Mouse (Mus musculus) cortical plate, adult 2 months (tissue): ENCODE results near the gene Kctd11. TPM values are rescaled to one million over a fixed set of nuclear protein-coding genes. Genes with fewer than 3 reads are reported as not detected.
"Not testable (repeated sequence)": the region's sequence is repeated elsewhere in the genome, so short reads cannot be mapped to it uniquely, and the experiment has no call there.

Experiments
- H3K27ac ChIP-seq: fragments of 200-500 bp; 2 replicates; pipeline ENCODE4 v1.5.1; 2012; ENCODE audit warnings: low read length, control low read depth, inconsistent platforms; ENCODE audit not compliant: insufficient read depth
- H3K4me1 ChIP-seq: fragments of 200-500 bp; 2 replicates; pipeline ENCODE4 v1.6.1; 2011; ENCODE audit warnings: low read length; ENCODE audit not compliant: control insufficient read depth, insufficient read depth
- H3K4me3 ChIP-seq: fragments of 200-500 bp; 2 replicates; pipeline ENCODE4 v1.5.1; 2011; ENCODE audit warnings: mild to moderate bottlenecking, low read length, control low read depth; ENCODE audit not compliant: insufficient read depth
- CTCF ChIP-seq: fragments of 200-500 bp; IDR thresholded peaks from 2 replicates; pipeline ENCODE4 v1.5.1; 2011; ENCODE audit warnings: mild to moderate bottlenecking, control low read depth, low read length; ENCODE audit not compliant: insufficient read depth; ENCODE audit errors: extremely low read depth
- POLR2A ChIP-seq: fragments of 200-500 bp; IDR thresholded peaks from 2 replicates; pipeline ENCODE4 v1.6.1; 2011; ENCODE audit warnings: mild to moderate bottlenecking, low read length, control low read depth; ENCODE audit not compliant: insufficient read depth; ENCODE audit errors: extremely low read depth
- polyA plus RNA-seq: library from polyadenylated mRNA; depleted of rRNA; stranded (reverse); fragments of >200 nt; gene quantifications from 2 replicates; pipeline ENCODE4 v1.2.3, GENCODE M21; 2012

Gene Kctd11
- polyA plus RNA-seq, 1 experiment, result 1.7 TPM

DNA sequence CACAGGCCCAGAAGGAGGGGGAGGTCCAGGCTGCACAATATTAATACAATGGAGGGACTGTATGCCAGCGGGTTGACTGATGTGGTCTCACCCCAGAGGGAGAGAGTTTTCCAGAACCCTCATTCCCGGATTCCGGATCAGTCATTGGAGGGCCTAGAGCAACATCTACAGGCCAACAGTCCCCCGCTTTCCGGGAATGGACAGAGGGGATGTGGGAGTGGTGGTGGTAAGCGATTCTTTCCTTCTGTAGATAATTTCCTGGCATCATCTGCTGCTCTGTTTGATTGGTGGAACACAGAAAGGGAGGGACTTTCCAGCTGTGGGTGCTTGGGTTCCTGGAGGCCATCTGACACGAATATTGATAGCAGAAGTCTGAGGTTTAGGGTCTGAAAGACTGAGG, 5.0 kb downstream of the Kctd11 start:
- TF ChIP-seq CTCF (no peak), POLR2A (no peak)
- Histone ChIP-seq H3K4me3 (no peak overlapping the region), H3K4me1 (no peaks in the 10 kb centered on the region), H3K27ac (no peak overlapping the region)

DNA sequence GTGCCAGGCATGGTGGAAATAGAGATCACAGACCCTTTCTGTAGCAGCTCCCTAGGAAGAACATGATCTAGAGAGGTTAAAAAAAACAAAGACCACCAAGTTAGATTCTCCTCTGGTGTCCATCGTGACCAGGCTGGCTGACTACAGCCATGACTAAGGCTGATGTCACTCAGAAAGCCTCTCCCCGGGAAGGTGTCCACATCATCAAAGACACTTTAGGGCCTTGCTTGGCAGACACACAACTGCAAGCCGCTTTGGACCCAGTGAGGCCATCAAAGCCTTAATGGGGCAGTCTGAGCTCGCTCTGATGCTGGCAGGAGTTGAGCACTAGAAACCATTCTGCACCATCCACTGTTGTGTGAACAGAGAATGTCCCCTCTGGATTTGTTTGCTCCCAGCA, 8.8 kb downstream of the Kctd11 start:
- Histone ChIP-seq H3K4me1 (no peaks in the 10 kb centered on the region), H3K27ac (no peak overlapping the region), H3K4me3 (no peak overlapping the region)
- TF ChIP-seq POLR2A (no peak), CTCF (no peak)

DNA sequence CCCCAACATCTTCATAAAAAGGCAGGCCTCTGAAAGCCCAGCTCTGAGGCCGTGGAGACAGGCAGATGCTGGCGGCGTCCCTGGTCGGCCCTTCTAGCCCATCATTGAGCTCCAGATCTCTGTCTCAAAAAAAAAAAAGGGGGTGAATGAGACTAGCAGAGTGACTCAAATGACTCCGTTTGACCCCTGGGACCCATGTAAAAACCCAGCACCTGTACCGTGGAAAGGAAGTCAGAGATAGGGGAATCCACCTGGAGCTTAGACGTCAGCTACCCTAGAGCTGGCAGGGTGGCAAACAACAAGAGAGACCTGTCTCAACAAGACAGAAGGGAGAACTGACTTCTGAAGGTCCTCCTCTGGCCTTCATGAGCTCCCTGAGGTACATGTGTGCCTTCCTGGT, 9.4 kb downstream of the Kctd11 start:
- Histone ChIP-seq H3K4me1 (no peaks in the 10 kb centered on the region), H3K4me3 (no peak overlapping the region), H3K27ac (no peak overlapping the region)
- TF ChIP-seq POLR2A (no peak), CTCF (no peak)

DNA sequence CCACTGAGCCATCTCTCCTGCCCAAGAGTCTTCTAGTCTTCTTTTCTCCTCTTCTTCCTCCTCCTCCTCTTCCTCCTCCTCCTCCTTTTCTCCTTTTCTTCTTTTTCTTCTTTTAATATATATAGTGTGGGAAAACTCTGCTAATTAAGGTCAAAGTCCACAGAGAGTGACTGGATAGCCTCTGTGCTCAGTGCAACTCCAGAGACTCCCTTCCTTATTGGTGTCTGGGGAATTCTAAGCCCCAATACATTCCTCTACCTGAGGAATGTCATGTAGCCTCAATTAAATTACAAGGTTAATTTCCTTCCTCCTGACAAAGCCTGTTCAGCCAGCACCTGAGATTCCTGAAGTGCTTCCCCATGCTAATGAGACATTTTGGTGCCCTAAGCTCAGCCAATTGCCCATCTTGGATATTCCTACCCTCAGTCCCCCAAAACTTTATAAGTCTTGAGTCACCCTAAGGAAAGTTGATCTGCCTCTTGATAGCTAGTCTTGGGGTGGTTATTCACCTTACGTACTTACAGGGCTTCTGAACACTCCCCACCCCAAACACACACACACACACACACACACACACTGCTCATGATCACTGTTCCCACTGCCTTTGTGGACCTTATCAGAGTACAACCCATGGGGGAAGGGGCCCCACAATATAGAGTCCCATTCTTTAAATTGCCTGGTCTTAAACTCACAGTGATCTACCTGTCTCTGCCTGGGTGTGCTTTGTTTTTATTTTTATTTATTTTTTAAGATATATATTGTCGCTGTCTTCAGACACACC, 10.7 kb downstream of the Kctd11 start:
- Histone ChIP-seq H3K4me3 (no peak overlapping the region), H3K27ac (no peak overlapping the region)
- TF ChIP-seq POLR2A, result no peak
- TF ChIP-seq CTCF, result no peak

DNA sequence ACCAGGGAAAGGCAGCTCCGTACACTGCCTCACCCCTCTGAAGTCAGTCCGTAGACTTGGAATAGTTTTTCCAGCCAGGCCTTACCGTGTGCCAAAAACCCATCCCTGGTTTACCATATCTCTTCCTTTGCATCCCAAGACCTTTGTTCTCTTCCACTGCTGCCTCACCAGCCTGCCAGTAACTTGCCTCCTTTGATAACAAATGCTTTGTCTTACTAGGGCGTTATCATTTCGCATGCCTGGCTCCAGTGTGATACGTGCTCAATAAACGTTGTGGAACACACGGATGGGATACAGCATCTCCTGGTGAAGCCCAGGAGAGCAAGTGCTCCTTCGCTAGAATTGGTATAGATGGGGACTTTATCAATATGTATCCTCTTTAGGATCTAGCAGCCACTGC, 13.9 kb downstream of the Kctd11 start:
- peaks cover 2% of the 10 kb centered on the region; the same call in 1 of the 2 replicates for H3K4me1 ChIP-seq
- no peak overlapping the region for H3K27ac ChIP-seq
- TF ChIP-seq CTCF (no peak), POLR2A (no peak)
- H3K4me3 ChIP-seq, result no peak overlapping the region

More for the DNA sequence above, 10.7 kb downstream of the Kctd11 start:
- peaks cover 2% of the 10 kb centered on the region; the same call in 1 of the 2 replicates for H3K4me1 ChIP-seq

DNA sequence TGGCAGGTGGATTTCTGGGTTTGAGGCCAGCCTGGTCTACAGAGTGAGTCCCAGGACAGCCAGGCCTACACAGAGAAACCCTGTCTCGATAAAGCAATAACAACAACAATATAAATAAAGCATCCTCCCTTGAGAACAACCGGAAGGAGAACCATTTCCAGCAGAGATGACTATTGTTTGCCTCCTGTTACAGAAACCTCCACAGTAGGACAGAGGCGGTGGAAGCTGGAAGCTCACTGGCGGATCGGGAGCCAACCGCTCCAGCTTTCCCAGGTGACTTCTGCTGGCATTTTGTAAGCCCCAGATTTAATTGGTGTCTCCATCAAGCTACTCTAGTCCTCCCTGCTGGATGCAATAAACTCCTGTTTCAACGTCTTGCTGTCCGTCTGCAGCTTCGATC, 15.6 kb downstream of the Kctd11 start:
- peaks cover 2% of the 10 kb centered on the region; the same call in 1 of the 2 replicates for H3K4me1 ChIP-seq
- TF ChIP-seq POLR2A, result no peak
- no peak for TF ChIP-seq CTCF
- H3K27ac ChIP-seq, result no peak overlapping the region
- no peak overlapping the region for H3K4me3 ChIP-seq

DNA sequence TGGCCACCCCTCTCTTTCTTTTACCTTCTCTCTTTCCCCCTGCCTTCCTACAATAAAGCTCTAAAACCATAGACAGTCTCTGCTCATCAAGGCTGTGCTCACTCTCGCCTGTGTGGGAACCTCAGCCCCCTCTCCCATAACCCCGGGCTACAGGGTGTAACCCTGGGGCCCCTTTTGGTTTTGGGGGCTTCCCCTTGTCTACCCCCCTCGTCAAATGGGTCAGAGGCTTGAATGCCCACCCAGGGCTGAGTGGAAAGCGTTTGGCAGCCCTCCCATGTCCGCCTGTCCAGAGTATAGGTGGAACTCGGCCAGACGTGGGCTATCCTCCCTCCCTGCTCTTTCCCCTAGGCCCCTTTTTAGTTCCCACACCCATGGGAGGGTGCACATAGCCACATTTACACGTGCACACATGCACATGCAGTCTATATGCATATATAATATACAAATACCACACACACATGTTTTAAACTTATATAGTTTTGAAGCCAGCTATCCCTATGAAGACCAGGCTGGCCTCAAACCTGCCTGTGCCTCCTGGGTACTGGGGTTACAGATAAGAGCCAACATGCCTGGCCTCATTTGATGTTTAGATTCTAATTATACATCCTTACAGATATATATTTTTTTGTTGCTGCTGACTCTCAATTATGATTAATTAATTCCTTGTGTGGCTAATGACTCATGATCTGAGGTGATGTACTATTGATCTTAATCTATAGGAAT, 16.9 kb downstream of the Kctd11 start:
- Histone ChIP-seq H3K27ac (no peak overlapping the region), H3K4me1 (peaks cover 2% of the 10 kb centered on the region; the same call in 1 of the 2 replicates), H3K4me3 (no peak overlapping the region)
- no peak for TF ChIP-seq POLR2A
- TF ChIP-seq CTCF, result no peak

DNA sequence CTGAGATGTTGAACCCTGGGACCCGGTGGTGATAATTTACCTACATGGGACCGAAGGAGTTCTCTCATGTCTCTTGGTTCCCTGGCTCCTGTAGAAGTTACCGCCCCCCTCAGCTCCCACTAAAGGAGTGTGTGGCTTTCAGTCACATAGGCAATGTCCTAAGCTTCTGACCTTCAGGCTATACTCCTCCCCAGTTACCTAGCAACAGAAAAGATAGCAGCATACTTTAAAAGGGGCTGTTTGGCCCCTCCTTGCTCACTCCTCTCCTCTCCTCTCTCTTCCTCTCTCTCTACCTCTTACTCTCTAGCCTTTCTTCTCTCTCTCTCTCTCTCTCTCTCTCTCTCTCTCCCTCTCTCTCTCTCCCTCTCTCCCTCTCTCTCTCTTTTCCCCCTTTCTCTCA, 17.5 kb downstream of the Kctd11 start:
- not testable (repeated sequence) for H3K4me3 ChIP-seq, H3K27ac ChIP-seq, H3K4me1 ChIP-seq

DNA sequence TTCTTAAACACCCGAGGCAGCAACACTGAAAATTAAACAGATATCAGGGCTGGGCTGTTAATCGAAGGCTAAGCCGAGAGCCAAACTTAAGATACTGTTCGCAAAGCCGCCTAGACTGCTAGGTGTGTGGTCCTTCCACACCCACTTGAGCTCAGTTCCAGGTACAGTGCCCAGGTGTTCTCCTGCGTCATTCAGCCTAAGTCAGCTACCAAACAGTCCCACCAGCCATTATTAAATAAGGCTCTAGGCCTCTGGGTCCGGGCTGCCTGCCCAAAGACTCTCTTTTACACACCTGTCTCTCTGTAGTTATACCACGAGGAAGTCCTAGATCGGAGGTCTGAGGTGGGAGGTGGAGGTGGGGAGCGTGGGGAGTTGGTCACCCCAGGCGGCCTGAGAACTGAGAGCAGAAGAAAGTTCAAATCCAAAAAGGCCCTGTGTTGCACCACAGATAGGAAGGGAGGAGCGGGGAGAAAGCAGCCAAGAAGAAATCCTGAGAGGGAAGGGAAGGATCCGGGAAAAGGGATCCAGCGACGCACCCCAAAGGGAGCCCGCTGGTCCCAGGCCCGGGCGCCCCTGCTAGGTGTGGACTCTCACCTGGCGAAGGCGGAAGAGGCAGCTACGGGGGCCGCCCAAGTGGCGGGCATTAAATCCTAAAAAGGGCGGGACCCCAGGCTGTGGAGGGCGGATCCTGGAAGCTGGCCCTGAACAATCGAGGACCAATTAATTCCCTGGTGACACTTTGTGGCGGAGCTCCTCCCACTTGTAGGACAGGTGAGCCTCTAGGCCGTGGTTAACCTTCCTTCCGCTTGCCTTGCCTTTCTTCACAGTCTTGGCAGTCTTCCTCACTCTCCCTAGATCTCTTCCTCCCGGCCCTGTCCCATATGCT, 22.9 kb downstream of the Kctd11 start, which contains the start of gene Tnk1:
Gene Tnk1 (minus strand): TSS at position 618 of the 886 bp plus-strand sequence.
- H3K4me1 ChIP-seq, result no peaks in the 10 kb centered on the region
- H3K4me3 ChIP-seq, result no peak within 1 kb of the TSS
- no peak within 1 kb of the TSS for H3K27ac ChIP-seq
- TF ChIP-seq CTCF (no peak), POLR2A (no peak)

DNA sequence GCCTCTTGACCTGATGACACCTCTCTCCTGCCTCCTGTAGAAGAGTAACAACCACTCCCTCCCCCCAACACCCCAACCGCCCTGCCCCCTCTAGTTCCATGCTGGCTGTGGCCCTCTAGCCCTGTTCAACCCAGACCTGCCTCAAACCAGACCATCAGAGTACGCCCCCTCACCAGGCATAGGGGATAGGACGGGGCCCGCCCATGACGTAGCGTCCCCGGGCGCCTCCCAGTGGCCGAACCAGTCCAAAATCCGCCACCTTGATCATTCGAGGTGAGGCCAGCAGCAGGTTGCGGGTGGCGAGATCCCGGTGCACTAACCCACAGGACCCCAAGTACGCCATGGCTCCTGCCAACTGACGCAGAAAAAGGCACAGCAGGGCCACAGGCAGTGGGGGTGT, 25.9 kb downstream of the Kctd11 start:
- H3K4me1 ChIP-seq, result no peaks in the 10 kb centered on the region
- TF ChIP-seq POLR2A (no peak), CTCF (no peak)

More for the DNA sequence above, 25.9 kb downstream of the Kctd11 start:
- no peak overlapping the region for H3K27ac ChIP-seq
- H3K4me3 ChIP-seq, result no peak overlapping the region
